In genomic region chr17:34034064-34034463, GRCm38 (mm10) we compare ENCODE assay signal across 8 mouse cellular contexts. TPM values are rescaled to one million over a fixed set of nuclear protein-coding genes. Genes with fewer than 3 reads are reported as not detected.
A peak's percentile ranks its signal among the peaks of the same experiment; 100 is the strongest.
DNase-seq lines count a peak whose midpoint lies in the region; ATAC-seq and TF ChIP-seq lines count a peak whose summit lies in the region.

No protein-coding gene starts in this region.

- TF ChIP-seq CTCF in hindbrain, postnatal 0 days (IDR thresholded peaks at IDR 0.05; ENCODE audit: low read depth), result peak; percentile 74
- peak; percentile 71 for TF ChIP-seq CTCF in lung, embryonic 14.5 days (IDR thresholded peaks at IDR 0.05; ENCODE audit: low read depth)

- peaks cover 21% of the 10 kb centered on the region for H3K4me1 ChIP-seq in hindbrain, postnatal 0 days (ENCODE audit: insufficient read depth, low read length)
- H3K4me1 ChIP-seq in lung, embryonic 14.5 days (ENCODE audit: insufficient read depth), result peaks cover 21% of the 10 kb centered on the region; the same call in 1 of the 2 replicates

- 73% methylated on average over 10 of the region's 10 CpGs for WGBS in hindbrain, postnatal 0 days
- WGBS in lung, embryonic 14.5 days, result 70% methylated on average over 10 of the region's 10 CpGs

- DNase-seq in cerebellum, adult 11 months, result peak; percentile 59
- peak; percentile 75 for DNase-seq in right cerebral cortex, postnatal 14 days
- DNase-seq in right cerebral cortex, postnatal 25 days, result no peak
- DNase-seq in embryo, embryonic 11 days, result peak; percentile 63
- peak; percentile 69 for DNase-seq in hindbrain, postnatal 0 days (ENCODE audit: low spot score)
- peak; percentile 73 for DNase-seq in lung, embryonic 14.5 days
- DNase-seq in spleen, adult 18-20 months, result peak; percentile 45 to 71

- no peak overlapping the region for H3K4me3 ChIP-seq in hindbrain, postnatal 0 days (ENCODE audit: low read length)
- H3K4me3 ChIP-seq in lung, embryonic 14.5 days (ENCODE audit: low read depth, low read length), result no peak overlapping the region

- no peaks in the 10 kb centered on the region for H3K27me3 ChIP-seq in hindbrain, postnatal 0 days (ENCODE audit: insufficient read depth, low read length)
- H3K27me3 ChIP-seq in lung, embryonic 14.5 days (ENCODE audit: insufficient read depth, low read length), result 0 out of 2 replicates have a peak, but pooled peaks cover 3% of the 10 kb centered on the region

- H3K9me3 ChIP-seq in hindbrain, postnatal 0 days (ENCODE audit: low read length), result no peaks in the 10 kb centered on the region
- H3K9me3 ChIP-seq in lung, embryonic 14.5 days (ENCODE audit: low read depth, low read length), result no peaks in the 10 kb centered on the region

- no peak overlapping the region for H3K9ac ChIP-seq in hindbrain, postnatal 0 days (replicated peaks; ENCODE audit: low read length)
- no peak overlapping the region for H3K9ac ChIP-seq in lung, embryonic 14.5 days

- no peak overlapping the region for H3K27ac ChIP-seq in hindbrain, postnatal 0 days
- H3K27ac ChIP-seq in lung, embryonic 14.5 days (ENCODE audit: low read depth), result no peak overlapping the region

- no peak for ATAC-seq in cerebellum, adult (ENCODE audit: insufficient number of reproducible peaks, low FRiP score, low TSS enrichment)
- no peak for ATAC-seq in hindbrain, postnatal 0 days
- no peak for ATAC-seq in lung, embryonic 14.5 days (ENCODE audit: insufficient read depth)

- H3K36me3 ChIP-seq in hindbrain, postnatal 0 days (ENCODE audit: insufficient read depth, low read length), result peaks cover 37% of the 10 kb centered on the region
- peaks cover 57% of the 10 kb centered on the region for H3K36me3 ChIP-seq in lung, embryonic 14.5 days (ENCODE audit: insufficient read depth)

- H3K4me2 ChIP-seq in hindbrain, postnatal 0 days (ENCODE audit: low read depth, low read length), result no peak overlapping the region
- H3K4me2 ChIP-seq in lung, embryonic 14.5 days, result no peak overlapping the region

RNA-seq across cellular contexts. Expression of gene Rxrb, which starts 2.5 kb away (rescaled TPM):
- total RNA-seq in hindbrain, postnatal 0 days (2014; rRNA removed), result 51.5 and 64.8 TPM in 2 replicates
- polyA plus RNA-seq in hindbrain, postnatal 0 days (2015; fragmentation: Nextera tagmentation; extraction: Ambion mirVana), result 48.7 and 49.2 TPM in 2 replicates
- polyA plus RNA-seq in lung, embryonic 14.5 days (2014; fragmentation: Nextera tagmentation; extraction: Ambion mirVana), result 30.3 and 35.3 TPM in 2 replicates

RNA-seq across cellular contexts. Expression of gene Slc39a7, which starts 2.6 kb away (rescaled TPM):
- 188 and 250 TPM in 2 replicates for total RNA-seq in hindbrain, postnatal 0 days (2014; rRNA removed)
- 148 and 150 TPM in 2 replicates for polyA plus RNA-seq in hindbrain, postnatal 0 days (2015; fragmentation: Nextera tagmentation; extraction: Ambion mirVana)
- polyA plus RNA-seq in lung, embryonic 14.5 days (2014; fragmentation: Nextera tagmentation; extraction: Ambion mirVana), result 102 and 105 TPM in 2 replicates

RNA-seq across cellular contexts. Expression of gene Col11a2, which starts 5.2 kb away (rescaled TPM):
- total RNA-seq in hindbrain, postnatal 0 days (2014; rRNA removed), result 12.1 and 16.7 TPM in 2 replicates
- 5.4 TPM in 2 replicates for polyA plus RNA-seq in hindbrain, postnatal 0 days (2015; fragmentation: Nextera tagmentation; extraction: Ambion mirVana)
- 4.3 and 5.0 TPM in 2 replicates for polyA plus RNA-seq in lung, embryonic 14.5 days (2014; fragmentation: Nextera tagmentation; extraction: Ambion mirVana)

RNA-seq across cellular contexts. Expression of gene H2-Ke6, which starts 6.2 kb away (rescaled TPM):
- total RNA-seq in hindbrain, postnatal 0 days (2014; rRNA removed), result 78.3 and 87.4 TPM in 2 replicates
- polyA plus RNA-seq in hindbrain, postnatal 0 days (2015; fragmentation: Nextera tagmentation; extraction: Ambion mirVana), result 74.9 and 78.9 TPM in 2 replicates
- 35.9 and 40.6 TPM in 2 replicates for polyA plus RNA-seq in lung, embryonic 14.5 days (2014; fragmentation: Nextera tagmentation; extraction: Ambion mirVana)

RNA-seq across cellular contexts. Expression of gene Ring1, which starts 9.6 kb away (rescaled TPM):
- total RNA-seq in hindbrain, postnatal 0 days (2014; rRNA removed), result 19.1 and 22.1 TPM in 2 replicates
- polyA plus RNA-seq in hindbrain, postnatal 0 days (2015; fragmentation: Nextera tagmentation; extraction: Ambion mirVana), result 19.2 and 20.0 TPM in 2 replicates
- polyA plus RNA-seq in lung, embryonic 14.5 days (2014; fragmentation: Nextera tagmentation; extraction: Ambion mirVana), result 5.6 and 6.6 TPM in 2 replicates
